Mouse (Mus musculus) olfactory bulb, adult 2 months (tissue): Measurements from ENCODE around the gene F830045P16Rik.

ENCODE experiments used
- CTCF ChIP-seq: fragments of 200-500 bp; IDR thresholded peaks from 2 replicates; pipeline ENCODE4 v1.5.1; 2012; ENCODE audit warnings: low read depth, mild to moderate bottlenecking, low read length, moderate library complexity; ENCODE audit not compliant: insufficient read depth
- POLR2A ChIP-seq: fragments of 200-500 bp; IDR thresholded peaks from 2 replicates; pipeline ENCODE4 v1.6.1; 2012; ENCODE audit warnings: mild to moderate bottlenecking, low read depth, low read length, moderate library complexity; ENCODE audit not compliant: insufficient read depth

GRCm38 (mm10) chr2:129550781-129551180 is 14.4 kb upstream of the F830045P16Rik start:
- TF ChIP-seq CTCF (no peak), POLR2A (no peak)
